Mouse (Mus musculus): ENCODE measurements around the gene Sept1.

GRCm38 (mm10) chr7:127183828-127184227 is 49.1 kb downstream of the Sept1 start:
- peak; percentile 37; the same call in 1 of the 2 replicates for TF ChIP-seq CTCF (IDR thresholded peaks at IDR 0.05; ENCODE audit: control insufficient read depth, insufficient read depth, insufficient replicate concordance, low read depth, low read length)
- TF ChIP-seq POLR2A (IDR thresholded peaks at IDR 0.05; ENCODE audit: control insufficient read depth, low read depth, low read length): no peak
